Mouse (Mus musculus): ENCODE data around the gene Drg1.

Drg1 gene

DNA sequence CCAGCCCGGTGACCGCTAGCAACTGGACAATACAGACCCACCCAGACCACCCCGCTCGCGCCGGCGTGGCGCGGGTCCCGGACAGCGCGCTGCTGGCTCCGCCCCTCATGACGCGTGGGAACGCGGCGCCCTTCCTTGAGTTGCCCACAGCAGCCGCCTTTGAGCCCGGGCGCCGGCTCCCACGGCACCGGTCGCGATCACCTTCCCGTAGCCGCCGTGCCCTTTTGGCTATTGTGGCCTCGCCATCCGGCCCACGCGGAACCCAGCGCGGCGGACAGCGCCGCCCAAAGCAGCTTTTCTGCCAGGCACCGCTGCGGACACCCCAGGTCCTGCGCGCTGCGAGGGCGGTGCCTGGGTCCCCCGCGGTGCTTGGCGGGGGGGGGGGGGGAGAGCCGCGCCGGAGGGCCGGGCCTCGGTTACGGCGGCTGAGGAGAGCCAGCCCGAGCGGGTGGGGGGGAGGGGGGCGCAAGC, 63.9 kb downstream of the Drg1 start, which contains the start of gene Eif4enif1:
Eif4enif1 (plus strand) TSS at position 162 of the 471 bp plus-strand sequence.
- no peak for TF ChIP-seq GATA4 (IDR thresholded peaks at IDR 0.05; ENCODE audit: insufficient replicate concordance, low read length)

DNA sequence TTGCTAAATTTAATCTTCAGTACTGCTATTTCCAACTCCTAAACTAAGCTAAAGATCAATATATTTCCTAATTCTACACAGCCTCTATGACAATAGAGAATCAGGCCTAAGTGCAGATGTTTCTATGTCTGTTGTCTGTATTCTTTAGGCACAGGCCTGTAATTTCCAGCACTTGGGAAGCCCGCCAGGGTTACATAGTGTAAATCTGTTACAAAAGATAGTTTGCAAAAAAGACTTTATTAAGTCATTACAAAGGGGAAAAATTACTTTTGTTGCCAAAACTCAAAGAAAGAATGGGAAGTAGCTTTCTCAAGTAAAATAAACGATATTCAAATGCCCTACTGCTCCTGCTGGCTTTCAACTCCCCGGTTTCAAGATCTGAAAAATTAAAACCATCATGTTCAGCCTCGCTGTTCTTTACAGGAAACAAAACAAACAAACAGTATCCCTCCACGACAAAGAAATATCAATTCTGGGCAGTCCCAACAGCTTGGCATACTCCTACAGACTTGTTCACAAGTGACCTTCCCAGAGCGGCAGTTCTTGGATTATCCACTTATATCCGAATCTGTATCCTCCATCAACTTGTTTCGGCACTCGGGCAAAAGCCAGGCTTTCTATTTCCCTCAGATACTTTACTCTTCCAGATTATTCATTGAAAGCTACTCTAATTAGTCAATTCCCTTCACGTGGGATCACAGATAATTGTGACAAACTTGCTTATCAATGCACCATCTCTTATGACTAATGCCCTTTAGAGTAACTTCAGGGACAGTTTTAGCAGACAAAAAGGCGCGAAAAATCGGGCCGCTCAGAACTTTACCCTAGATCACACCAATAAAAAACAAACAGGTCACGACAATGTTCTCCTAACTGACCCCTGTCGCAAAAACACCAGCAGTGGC, 64.6 kb downstream of the Drg1 start:
- TF ChIP-seq GATA4 (IDR thresholded peaks at IDR 0.05; ENCODE audit: insufficient replicate concordance, low read length), result no peak

DNA sequence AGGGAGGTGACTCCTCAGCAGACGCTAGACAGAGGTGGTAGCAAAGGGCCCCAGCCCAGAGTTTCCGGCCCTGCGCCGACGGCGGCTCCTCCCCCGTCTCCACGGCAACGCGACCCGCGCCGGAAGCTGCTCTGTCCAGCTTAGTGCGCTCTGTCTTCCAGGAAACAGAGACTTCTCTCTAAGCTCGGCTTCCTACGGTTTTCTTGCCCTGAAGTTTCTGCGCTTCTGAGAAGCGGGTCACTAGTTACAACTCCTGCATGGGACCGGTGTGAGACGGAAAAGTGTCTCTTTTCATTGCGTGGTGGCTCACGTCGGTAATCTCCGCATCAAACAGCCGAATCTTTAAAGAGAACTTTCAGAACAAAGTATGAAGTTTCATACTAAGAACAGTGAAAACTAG, 72.9 kb downstream of the Drg1 start, which contains the start of gene Sfi1:
Sfi1 (minus strand) TSS at position 101 of the 400 bp plus-strand sequence.
- TF ChIP-seq GATA4 (IDR thresholded peaks at IDR 0.05; ENCODE audit: insufficient replicate concordance, low read length), result no peak

Measured in liver, adult (tissue).